Comparison of ENCODE assay signal across 24 mouse cellular contexts in the genomic region with DNA sequence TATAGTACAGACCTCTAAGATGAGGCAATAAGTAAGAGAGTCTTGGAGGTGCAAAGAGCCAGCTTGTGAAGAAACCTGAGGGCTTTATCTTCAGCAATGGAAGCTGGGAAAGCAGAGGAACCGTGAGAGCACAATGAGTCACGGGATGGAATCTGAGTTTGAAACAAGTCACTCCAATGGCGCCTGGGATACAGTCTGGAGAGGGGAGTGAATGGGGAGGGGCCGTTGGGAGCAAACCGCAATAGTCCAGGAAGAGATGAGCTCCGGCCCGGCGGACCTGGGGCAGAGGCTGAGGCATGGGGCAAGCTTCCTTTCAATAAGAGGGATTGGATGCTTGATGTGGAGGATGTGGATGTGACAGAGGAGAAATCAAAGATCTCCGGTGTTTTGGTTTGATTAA. TPM values are rescaled to one million over a fixed set of nuclear protein-coding genes. Genes with fewer than 3 reads are reported as not detected.
DNase-seq lines count a peak whose midpoint lies in the region; ATAC-seq and TF ChIP-seq lines count a peak whose summit lies in the region.
"Had no signal": no experiment of that assay in that cellular context is flagged by ENCODE, and none has a peak within 500 bp of the region (broad histone marks: within the 10 kb centered on the region; RNA-seq: fewer than 3 reads in every experiment).

No protein-coding gene starts in this region.

- ATAC-seq in inflammation-experienced regulatory T-cells, adult 6 months, result no peak
- no peak for ATAC-seq in heart, embryonic 11.5 days (replicated peaks; ENCODE audit: insufficient number of reproducible peaks, low FRiP score, low TSS enrichment)
- ATAC-seq: forebrain, embryonic 14.5 days; liver, embryonic 12.5 days had no signal

- no peak overlapping the region for H3K27ac ChIP-seq in heart, adult 2 months
- H3K27ac ChIP-seq in heart, embryonic 11.5 days (ENCODE audit: low read depth, low read length), result no peak overlapping the region
- H3K27ac ChIP-seq: gastrocnemius, adult 2 months; heart, embryonic 10.5 days; hindbrain, embryonic 10.5 days; limb, embryonic 12.5 days; liver, embryonic 12.5 days; midbrain, embryonic 12.5 days; stomach, embryonic 15.5 days had no signal

- TF ChIP-seq CTCF in heart, adult 2 months (IDR thresholded peaks at IDR 0.05), result no peak

- peak; percentile 81 for DNase-seq in heart, adult 11 months
- no peak for DNase-seq in heart, adult 2 months
- peak; percentile 24 for DNase-seq in kidney, postnatal 10 days
- no peak for DNase-seq in kidney, postnatal 14 days
- DNase-seq in 3134 (ENCODE audit: extremely low read depth, insufficient read length, low spot score) (peak; percentile 48), ZHBTc4 (ENCODE audit: low read depth, low spot score) (peak; percentile 6)
- DNase-seq: adrenal gland, postnatal 25 days; cerebellum, adult 8-10 months; cerebellum, postnatal 36 days; gastrocnemius, adult 2 months; lung, adult 2 months; lung, postnatal 14 days had no signal

- H3K36me3 ChIP-seq in heart, adult 2 months (ENCODE audit: control insufficient read depth, insufficient read depth, low read length), result no peaks in the 10 kb centered on the region
- no peaks in the 10 kb centered on the region for H3K36me3 ChIP-seq in heart, embryonic 11.5 days (ENCODE audit: control insufficient read depth, insufficient read depth, low read length)
- H3K36me3 ChIP-seq: heart, embryonic 10.5 days; hindbrain, embryonic 10.5 days; limb, embryonic 12.5 days; liver, embryonic 12.5 days; midbrain, embryonic 12.5 days; stomach, embryonic 15.5 days had no signal

- TF ChIP-seq EP300 in heart, adult 2 months (IDR thresholded peaks at IDR 0.05; ENCODE audit: insufficient read depth, low read depth, low read length), result no peak

- no peak for TF ChIP-seq POLR2A in heart, adult 2 months (IDR thresholded peaks at IDR 0.05; ENCODE audit: insufficient read depth, low read depth, low read length)

- 55% methylated on average over 9 of the region's 9 CpGs for WGBS in heart, adult 2 months
- 61% methylated on average over 9 of the region's 9 CpGs for WGBS in heart, embryonic 11.5 days (ENCODE audit: insufficient replicate concordance)

- no peak overlapping the region for H3K4me3 ChIP-seq in heart, adult 2 months
- H3K4me3 ChIP-seq in heart, embryonic 11.5 days (ENCODE audit: low read depth, low read length), result no peak overlapping the region
- H3K4me3 ChIP-seq: heart, embryonic 10.5 days; hindbrain, embryonic 10.5 days; limb, embryonic 12.5 days; liver, embryonic 12.5 days; midbrain, embryonic 12.5 days; stomach, embryonic 15.5 days had no signal

- H3K9me3 ChIP-seq in heart, embryonic 11.5 days (replicated peaks; ENCODE audit: control insufficient read depth, low read length), result no peaks in the 10 kb centered on the region
- H3K9me3 ChIP-seq: heart, embryonic 10.5 days; hindbrain, embryonic 10.5 days; limb, embryonic 12.5 days; liver, embryonic 12.5 days; midbrain, embryonic 12.5 days; stomach, embryonic 15.5 days had no signal

- H3K27me3 ChIP-seq in heart, adult 2 months (ENCODE audit: control insufficient read depth, insufficient read depth, low read length), result no peaks in the 10 kb centered on the region
- peaks cover 10% of the 10 kb centered on the region; the same call in 1 of the 2 replicates for H3K27me3 ChIP-seq in heart, embryonic 11.5 days (ENCODE audit: control insufficient read depth, insufficient read depth, low read length)

- H3K9ac ChIP-seq in heart, adult 2 months (ENCODE audit: low read depth, low read length), result no peak overlapping the region
- H3K9ac ChIP-seq in heart, embryonic 11.5 days (ENCODE audit: low read depth, low read length), result no peak overlapping the region
- H3K9ac ChIP-seq: limb, embryonic 12.5 days; liver, embryonic 12.5 days; midbrain, embryonic 12.5 days; stomach, embryonic 15.5 days had no signal

- intact Hi-C loops in heart, adult 2 months (cut with DNase I), result no loop called here

- H3K4me1 ChIP-seq in heart, adult 2 months (ENCODE audit: control insufficient read depth, insufficient read depth, low read length), result no peaks in the 10 kb centered on the region; the same call in 1 of the 2 replicates
- no peaks in the 10 kb centered on the region for H3K4me1 ChIP-seq in heart, embryonic 11.5 days (ENCODE audit: control insufficient read depth, insufficient read depth, low read length)
- H3K4me1 ChIP-seq: midbrain, embryonic 12.5 days had no signal

- no peak overlapping the region for H3K4me2 ChIP-seq in heart, embryonic 11.5 days
- H3K4me2 ChIP-seq: limb, embryonic 12.5 days; liver, embryonic 12.5 days; midbrain, embryonic 12.5 days; stomach, embryonic 15.5 days had no signal

- H3K79me2 ChIP-seq in heart, adult 2 months (replicated peaks; ENCODE audit: control insufficient read depth, insufficient read depth, low read length), result no peaks in the 10 kb centered on the region

RNA-seq across cellular contexts. Expression of gene Gatm, which starts 2.3 kb away (rescaled TPM):
- total RNA-seq in heart, adult 2 months (2021), result 1 to 10 TPM; 3.1 to 3.3 TPM
- 4.4 and 4.7 TPM in 2 replicates for polyA plus RNA-seq in heart, adult 2 months (2012; rRNA removed)
- polyA plus RNA-seq in inflammation-experienced regulatory T-cells, adult 6 months (2017; shearing (Covaris generic)), result 1 to 10 TPM in 1 of 3 experiments, under 1 TPM in 2; 0.32 to 1.7 (median 0.46) TPM
- 26.6 and 33.6 TPM in 2 replicates for polyA plus RNA-seq in heart, embryonic 11.5 days (2014; fragmentation: Nextera tagmentation; extraction: Ambion mirVana)

RNA-seq across cellular contexts. Expression of gene AA467197, which starts 28.0 kb away (rescaled TPM):
- total RNA-seq in heart, adult 2 months (2021), result under 1 TPM; 0.36 to 0.44 TPM
- 0.38 TPM in 1 of 2 replicates, not detected in the other for polyA plus RNA-seq in heart, adult 2 months (2012; rRNA removed)
- polyA plus RNA-seq in inflammation-experienced regulatory T-cells, adult 6 months (2017; shearing (Covaris generic)), result 1 to 10 TPM in 1 of 3 experiments, not detected in 2; 5.0 TPM
- 0.20 TPM in 1 of 2 replicates, not detected in the other for polyA plus RNA-seq in heart, embryonic 11.5 days (2014; fragmentation: Nextera tagmentation; extraction: Ambion mirVana)
- total RNA-seq: gastrocnemius, postnatal 4 days; layer of hippocampus, postnatal 14 days had no signal
- polyA plus RNA-seq: brain, embryonic 14.5 days; heart, embryonic 10.5 days had no signal

Comparison
In these comparisons a context has a peak if more than half of its experiments do, and no peak if none do; other contexts are left out.
1. DNase-seq: peak in heart, adult 11 months (single experiment), kidney, postnatal 10 days (single experiment), 3134 (single experiment) and ZHBTc4 (single experiment); none in heart, adult 2 months (0 of 2) and kidney, postnatal 14 days (single experiment).